Mouse (Mus musculus) cerebellum, postnatal 14 days (tissue): ENCODE results near the gene Xpot.
A peak's percentile ranks its signal among the peaks of the same experiment; 100 is the strongest.

ENCODE experiments used
- DNase-seq, 2 experiments: peaks; one replicate each; pipeline ENCODE4 v3.0.0; 2021; ENCODE audit warnings: mixed read lengths in 2 of 2

Gene Xpot

GRCm38 (mm10) chr10:121615935-121616334 lies 10.2 kb downstream of the Xpot start:
- DNase-seq: no peak

DNA sequence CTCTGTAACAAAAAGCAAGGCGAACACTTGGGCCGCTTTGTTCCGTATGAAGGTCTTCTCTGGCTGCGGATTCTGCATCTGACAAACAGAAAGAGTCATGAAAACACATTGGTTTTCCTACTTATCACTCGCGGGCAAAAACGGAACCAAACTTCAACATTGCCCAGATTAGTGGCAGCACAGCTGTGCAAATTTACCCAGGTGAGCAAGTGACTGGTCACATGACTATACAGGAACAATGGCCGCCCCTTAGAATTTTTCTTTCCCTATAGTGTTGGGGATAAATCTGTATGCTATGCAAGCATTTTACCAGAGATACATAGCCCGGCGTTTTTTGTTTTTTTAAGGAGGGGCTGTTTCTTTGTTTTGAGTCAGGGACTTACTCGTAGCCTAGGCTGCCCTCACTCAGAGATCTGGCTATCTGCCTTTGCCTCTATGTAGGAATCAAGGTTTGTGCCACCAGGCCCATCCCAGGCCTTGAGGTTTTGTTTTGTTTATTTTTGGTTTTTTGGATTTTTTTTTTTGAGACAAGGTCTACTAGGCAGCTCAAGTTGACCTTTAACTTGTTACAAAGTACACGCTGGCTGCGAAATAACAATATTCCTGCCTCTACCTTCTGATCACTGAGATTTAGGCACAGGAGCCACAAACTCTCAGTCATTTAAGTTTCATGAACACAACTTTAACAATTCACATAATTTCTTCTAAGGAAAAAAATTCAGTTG lies 10.8 kb downstream of the Xpot start:
- DNase-seq: no peak

GRCm38 (mm10) chr10:121613570-121613969 lies 12.6 kb downstream of the Xpot start:
- DNase-seq: no peak

- no peak for DNase-seq
Measured at GRCm38 (mm10) chr10:121612448-121612847, 13.7 kb downstream of the Xpot start.

DNA sequence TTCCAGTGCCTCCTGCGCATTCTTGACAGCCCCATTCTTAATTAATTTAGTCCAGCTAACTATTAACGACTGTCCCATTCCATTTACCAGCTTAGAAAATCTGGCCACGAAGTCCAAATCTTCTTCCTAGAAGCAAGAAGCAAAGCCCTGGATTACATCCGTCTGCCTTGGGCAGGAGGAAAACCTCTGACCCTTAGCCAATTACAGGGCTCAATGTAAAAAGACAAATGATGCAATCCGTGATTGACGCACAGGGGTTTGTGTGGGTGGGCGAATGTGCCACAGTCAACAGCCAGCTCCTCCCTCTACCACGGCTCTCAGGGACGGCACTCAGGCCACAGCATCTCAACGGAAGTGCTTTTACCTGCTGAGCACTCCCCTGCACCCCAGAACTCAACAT lies 14.5 kb downstream of the Xpot start:
- DNase-seq: no peak

DNA sequence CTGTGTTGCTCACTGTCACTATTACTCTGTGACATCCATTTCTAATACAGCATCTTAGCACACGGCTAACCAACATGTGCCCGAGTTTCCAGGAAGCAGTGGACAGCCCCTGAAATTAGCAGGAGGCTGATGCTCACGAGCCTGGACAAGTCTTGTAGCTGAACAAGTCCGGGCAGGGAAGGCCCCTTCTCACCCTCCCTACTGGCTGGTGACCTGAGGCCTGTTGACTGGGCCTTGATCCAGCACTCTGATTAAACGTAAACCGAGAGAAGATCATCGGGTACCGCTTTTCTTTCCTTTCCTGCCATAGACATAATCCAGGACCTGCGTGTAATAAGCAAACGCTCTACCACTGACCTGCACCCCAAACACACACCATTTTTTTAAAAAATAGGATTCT lies 18.0 kb downstream of the Xpot start:
- DNase-seq: no peak

DNA sequence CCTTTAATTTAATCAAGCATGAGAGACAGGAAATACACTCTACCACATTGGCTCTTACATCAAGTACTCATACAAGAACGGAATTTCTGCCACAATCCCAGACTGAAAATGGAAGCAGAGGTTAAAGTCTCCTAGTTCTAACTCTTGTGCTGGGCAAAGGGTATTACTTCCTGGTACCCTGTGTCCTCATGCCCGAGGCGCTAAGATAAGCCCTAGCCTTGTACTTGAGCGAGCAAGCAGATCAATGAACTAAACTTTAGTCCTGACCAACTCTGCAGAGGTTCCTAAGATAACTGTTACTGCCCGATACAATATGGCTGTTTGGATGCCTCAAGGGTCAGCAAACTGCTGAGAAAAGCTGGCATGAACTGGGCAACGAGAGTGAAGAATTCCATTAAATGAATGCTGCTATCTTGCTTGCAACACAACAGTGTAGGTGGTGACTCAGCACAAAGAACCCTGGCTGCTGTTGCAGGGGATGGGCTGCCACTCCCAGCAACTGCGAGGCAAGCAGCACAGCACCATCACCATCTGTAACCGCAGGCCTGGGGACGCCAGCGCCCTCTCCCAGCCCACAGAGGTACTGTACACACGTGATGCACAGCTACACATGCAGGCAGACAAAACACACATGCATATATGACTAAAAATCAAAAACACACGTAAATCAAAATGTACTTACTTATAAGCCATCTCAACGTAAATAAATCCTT lies 21.3 kb downstream of the Xpot start:
- no peak for DNase-seq

GRCm38 (mm10) chr10:121603556-121603955 lies 22.6 kb downstream of the Xpot start:
- DNase-seq: no peak

GRCm38 (mm10) chr10:121601272-121601671 lies 24.9 kb downstream of the Xpot start:
- DNase-seq: no peak

DNA sequence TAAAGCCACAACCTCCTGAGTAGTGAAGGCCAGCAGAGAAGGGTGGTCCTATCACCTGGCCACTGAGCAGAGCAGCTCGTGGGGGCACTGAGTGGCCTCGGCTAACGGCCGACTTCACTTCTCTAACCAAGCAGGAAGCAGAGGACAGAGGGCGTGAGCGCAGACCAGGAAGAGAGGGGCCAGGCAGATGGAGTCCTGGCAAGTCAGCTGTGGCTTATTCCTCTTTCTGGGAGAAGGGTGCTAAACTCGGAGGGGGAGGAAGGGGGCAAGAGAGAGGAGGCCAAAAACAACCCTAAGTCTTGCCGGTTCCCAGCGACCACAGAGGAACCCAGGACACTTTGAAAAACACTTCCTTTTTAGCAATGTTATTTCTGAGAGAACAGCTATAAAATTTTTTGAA lies 29.6 kb downstream of the Xpot start:
- no peak for DNase-seq

- peak in 1 of 2 experiments; percentile 12 for DNase-seq
Measured at GRCm38 (mm10) chr10:121591106-121591505, 35.0 kb downstream of the Xpot start.

DNA sequence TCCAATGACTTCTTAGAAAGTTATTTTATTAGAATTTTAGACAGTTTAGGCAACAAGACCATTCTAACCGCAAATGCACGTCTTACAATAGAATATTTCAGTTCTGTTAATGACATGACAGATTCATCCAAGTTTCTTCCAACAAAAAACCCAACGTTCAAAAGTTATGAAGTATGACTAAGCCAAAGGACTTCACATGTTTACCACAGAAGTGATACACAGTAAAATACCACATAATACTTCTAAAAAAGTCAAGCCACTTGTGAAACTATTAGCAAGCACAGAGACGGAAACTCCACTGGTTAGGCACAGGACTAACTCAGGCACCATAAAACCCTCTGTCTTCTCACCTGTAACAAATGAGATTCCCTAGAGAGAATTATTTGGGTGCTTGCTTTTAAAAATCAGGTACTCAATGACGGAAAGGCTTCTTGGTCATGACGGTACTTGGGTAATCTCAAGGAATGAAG lies 38.7 kb downstream of the Xpot start:
- no peak for DNase-seq

DNA sequence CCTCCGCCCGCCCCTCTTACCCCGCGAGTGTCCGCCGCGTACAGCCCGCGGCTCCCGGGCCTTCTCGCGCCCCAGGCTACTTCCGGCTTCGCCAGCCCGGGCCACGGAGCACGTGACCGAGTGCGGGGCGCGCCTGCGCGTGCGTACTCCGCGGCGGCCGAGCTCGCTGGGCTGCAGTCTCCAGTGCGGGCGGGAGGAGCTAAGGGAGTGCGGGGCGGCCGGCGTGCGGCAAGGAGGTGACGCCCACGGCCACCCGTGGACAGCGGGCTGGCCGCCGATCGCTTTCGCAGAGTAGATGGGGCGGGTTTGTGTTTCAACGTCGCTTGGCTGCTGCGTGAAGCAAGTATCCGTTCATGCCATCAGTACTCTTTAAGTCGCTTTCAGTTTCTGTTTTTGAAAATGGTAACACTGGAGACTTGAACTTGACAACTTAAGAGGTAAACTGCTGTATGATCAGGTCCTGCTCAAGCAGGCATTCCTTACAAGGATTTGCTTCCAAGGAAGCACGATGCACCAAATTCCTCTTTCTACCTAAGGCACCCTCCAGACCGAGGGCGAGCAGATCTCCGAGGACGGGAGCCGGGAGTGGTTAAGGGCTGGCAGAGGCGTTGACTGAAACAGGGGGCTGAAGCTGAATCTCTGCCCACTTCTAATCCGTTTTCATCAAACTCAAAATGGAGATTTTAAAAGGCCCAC lies 39.3 kb downstream of the Xpot start, which contains the start of gene Tbk1:
Gene Tbk1, minus strand, starts transcription at position 113 of the 696 bp plus-strand sequence.
- peak; percentile 95 to 96 for DNase-seq

DNA sequence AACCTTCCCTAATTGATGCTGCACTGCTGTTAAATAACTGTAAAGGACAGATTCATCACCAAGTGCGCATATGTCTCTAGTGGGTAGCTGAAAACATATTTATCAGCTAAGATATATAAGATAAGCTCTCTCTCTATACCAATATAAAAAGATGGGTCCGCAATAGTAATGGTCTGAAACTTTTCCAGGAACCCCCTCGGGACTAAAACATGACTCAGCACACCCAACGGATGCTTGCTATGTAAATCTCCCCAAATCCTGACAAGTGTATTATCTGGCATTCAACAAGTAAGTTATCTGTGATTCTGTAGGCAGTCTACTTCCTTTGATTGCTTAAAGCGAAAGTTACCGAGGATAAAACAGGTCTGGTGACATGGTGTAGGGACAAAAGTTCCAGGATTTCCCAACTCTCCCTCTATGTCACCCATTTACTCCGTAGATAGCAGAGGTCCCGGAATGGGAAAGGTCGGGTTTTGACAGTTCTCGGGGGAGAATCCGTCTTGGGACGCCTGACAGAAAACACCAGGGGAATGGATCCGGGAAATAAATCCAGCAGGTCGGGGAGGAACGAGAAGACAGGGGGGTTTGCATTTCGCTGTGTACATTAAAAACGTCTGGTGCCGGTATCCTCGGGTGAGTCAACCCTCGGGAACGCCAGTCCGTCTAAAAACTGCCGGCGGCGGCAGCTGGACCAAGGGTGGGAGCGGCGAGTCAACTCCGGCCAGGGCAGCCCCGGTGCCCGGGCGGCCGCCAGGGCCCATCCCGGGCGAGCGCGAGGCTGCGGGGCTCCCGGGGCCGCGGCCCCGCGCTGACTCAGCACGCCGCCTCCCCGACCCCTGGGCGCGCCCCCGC lies 40.1 kb downstream of the Xpot start:
- DNase-seq: peak in 1 of 2 experiments; percentile 15

- DNase-seq: no peak
Measured at GRCm38 (mm10) chr10:121585056-121585790, 40.9 kb downstream of the Xpot start.

DNA sequence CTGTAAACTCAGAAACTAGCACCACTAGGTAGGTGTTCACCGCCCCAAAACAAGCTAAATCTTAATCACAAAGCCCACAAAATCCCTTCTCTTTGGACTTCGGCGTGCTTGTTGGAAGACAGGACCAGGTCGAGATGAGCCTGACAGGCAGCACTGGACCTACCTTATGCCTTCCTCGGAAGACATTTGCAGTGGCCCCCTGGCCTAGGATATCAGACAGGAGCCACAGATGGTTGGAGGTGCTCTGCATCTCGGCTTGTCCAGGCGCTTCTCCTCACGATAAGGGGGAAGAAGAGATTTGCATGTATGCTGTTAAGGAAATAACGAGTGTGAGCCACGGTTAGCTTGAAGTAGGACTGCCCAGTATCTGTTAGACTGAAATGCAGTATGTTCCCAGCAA lies 42.1 kb downstream of the Xpot start:
- DNase-seq: no peak

DNA sequence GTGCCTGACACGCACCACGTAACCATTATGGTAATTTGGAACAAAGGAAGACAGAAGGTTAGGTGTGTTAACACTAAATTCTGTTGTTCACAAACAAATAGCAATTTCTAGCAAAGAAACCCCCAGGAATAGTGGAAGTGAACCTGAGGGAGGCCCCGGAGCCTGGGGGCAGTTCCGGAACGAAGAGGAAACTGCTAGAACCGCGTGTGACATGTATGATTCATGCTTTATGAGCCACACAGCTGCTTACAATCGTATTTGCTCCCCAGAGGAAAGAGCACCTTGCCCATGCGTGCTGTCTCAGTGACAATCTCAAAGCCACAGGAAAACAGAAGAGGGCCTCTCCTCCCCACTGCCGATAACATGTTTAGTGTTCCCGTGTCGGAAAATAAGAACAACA lies 43.1 kb downstream of the Xpot start:
- DNase-seq: no peak

DNA sequence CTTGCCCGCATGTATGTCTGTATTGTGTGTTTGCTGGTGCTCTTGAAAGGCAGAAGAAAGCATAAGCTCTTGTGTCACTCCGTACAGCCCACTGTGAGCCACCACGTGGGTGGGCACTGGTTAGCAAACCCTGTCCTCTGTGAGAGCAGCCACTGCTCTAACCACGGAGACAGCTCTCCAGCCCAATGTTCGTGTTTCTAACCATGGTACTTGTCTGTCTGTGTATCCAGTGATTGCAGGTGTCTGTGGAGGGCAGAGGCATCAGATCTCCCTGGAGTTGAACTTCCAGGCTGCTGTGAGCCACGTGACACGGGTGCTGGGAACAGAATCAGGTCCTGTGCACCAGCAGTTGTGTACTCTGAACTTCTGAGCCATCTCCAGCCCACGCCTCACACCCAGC lies 43.8 kb downstream of the Xpot start:
- DNase-seq: no peak

DNA sequence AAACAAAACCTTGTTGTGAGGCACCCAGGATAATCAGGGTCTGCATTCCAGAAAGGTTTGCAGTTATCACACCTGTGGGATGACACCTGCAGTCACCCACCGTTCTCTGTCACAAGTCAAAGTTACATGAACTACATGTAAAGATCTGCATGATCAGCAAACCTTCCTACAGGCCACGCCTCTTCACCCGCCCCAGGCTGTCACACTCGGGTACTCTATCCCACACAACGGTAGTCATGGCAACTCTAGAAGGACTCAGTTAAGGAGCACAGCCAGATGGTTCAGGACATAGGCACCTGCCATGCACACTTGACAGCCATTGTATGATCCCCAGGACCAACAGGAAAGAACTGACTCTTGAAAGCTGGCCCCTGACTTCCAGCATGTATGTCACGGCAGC lies 44.7 kb downstream of the Xpot start:
- no peak for DNase-seq

DNA sequence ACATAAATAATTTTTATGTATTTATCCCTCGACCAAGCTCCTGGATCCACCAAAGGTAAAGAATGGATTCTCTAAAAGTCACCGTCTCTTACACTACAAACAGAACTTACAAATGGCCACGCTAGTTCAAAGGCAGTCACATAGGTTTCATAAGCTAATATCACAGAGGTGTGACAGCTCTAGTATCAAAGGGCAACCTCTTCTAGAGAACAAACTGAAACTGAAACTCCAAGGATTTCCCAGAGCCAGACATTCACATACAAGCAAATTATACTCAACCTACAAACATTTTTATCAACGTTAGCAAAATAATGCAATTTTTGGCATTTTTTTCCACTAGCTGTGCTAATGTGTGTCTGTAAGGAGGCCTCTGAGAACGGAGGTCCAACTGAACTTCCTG lies 45.8 kb downstream of the Xpot start:
- DNase-seq: no peak

- no peak for DNase-seq
Measured at GRCm38 (mm10) chr10:121576372-121576771, 49.8 kb downstream of the Xpot start.
